Mouse (Mus musculus) ES-Bruce4 (cell line): ENCODE measurements around the gene Kcnk1.

Source experiments
- CTCF ChIP-seq: IDR thresholded peaks from one replicate; pipeline ENCODE4 v1.8.1; 2011; ENCODE audit warnings: low read depth, low read length
- POLR2A ChIP-seq: IDR thresholded peaks from one replicate; pipeline ENCODE4 v1.8.1; 2011; ENCODE audit warnings: low read length; ENCODE audit not compliant: insufficient read depth

- TF ChIP-seq CTCF (no peak), POLR2A (no peak)
Measured at GRCm38 (mm10) chr8:126010900-126011299, 15.9 kb downstream of the Kcnk1 start.
